Mouse (Mus musculus) CH12.LX (cell line): ENCODE results near the gene Ubiad1. TPM values are rescaled to one million over a fixed set of nuclear protein-coding genes. Genes with fewer than 3 reads are reported as not detected.
A peak's percentile ranks its signal among the peaks of the same experiment; 100 is the strongest.

ENCODE experiments used
- DNase-seq: peaks from one replicate; pipeline ENCODE4 v3.0.0-alpha.2; 2013; ENCODE audit errors: extremely low read depth
- H3K27ac ChIP-seq: 2 replicates; pipeline ENCODE4 v1.5.1; 2012; ENCODE audit warnings: low read depth, mild to moderate bottlenecking, control low read depth, moderate library complexity; ENCODE audit not compliant: insufficient read depth
- H3K27me3 ChIP-seq: replicated peaks from 2 replicates; pipeline ENCODE3; 2012; ENCODE audit warnings: inconsistent platforms
- H3K36me3 ChIP-seq, 2 experiments: replicated peaks in 1 of 2; 2 replicates each; pipeline versions ENCODE3 to v1.6.1; 2012; ENCODE audit warnings: inconsistent platforms in 1 of 2, low read length in 1 of 2, mild to moderate bottlenecking in 1 of 2, mixed read lengths in 1 of 2, moderate library complexity in 1 of 2; ENCODE audit not compliant: control insufficient read depth in 1 of 2, insufficient read depth in 1 of 2
- H3K4me1 ChIP-seq, 2 experiments: 2 replicates each; pipeline ENCODE4 v1.6.1; 2012; ENCODE audit warnings: inconsistent platforms in 1 of 2, moderate library complexity in 1 of 2; ENCODE audit not compliant: insufficient read depth in 2 of 2, control insufficient read depth in 1 of 2
- H3K4me2 ChIP-seq: 2 replicates; pipeline ENCODE4 v1.6.1; 2012; ENCODE audit warnings: low read depth, mild to moderate bottlenecking, control low read depth; ENCODE audit not compliant: poor library complexity, insufficient read depth, severe bottlenecking
- H3K4me3 ChIP-seq, 3 experiments: fragments of 150-350 bp in 1 of 3; sonication (generic) in 1 of 3; replicated peaks in 1 of 3; 2 replicates each; pipeline versions ENCODE3 to v1.5.1; 2011 to 2012; ENCODE audit warnings: low read depth in 2 of 3, low read length in 2 of 3, mild to moderate bottlenecking in 2 of 3, moderate library complexity in 2 of 3, control low read depth in 1 of 3, improper control_type of control experiment in 1 of 3, inconsistent platforms in 1 of 3, mixed read lengths in 1 of 3; ENCODE audit not compliant: poor library complexity in 1 of 3
- H3K79me2 ChIP-seq: replicated peaks from 2 replicates; pipeline ENCODE4 v1.6.1; 2012; ENCODE audit warnings: mild to moderate bottlenecking, moderate library complexity; ENCODE audit not compliant: control insufficient read depth, poor library complexity, insufficient read depth, severe bottlenecking; ENCODE audit errors: extremely low read depth
- H3K9ac ChIP-seq: 2 replicates; pipeline ENCODE4 v1.6.1; 2012; ENCODE audit warnings: low read depth, mild to moderate bottlenecking, control low read depth, moderate library complexity; ENCODE audit not compliant: insufficient read depth
- H3K9me3 ChIP-seq: replicated peaks from 2 replicates; pipeline ENCODE3; 2012; ENCODE audit warnings: low read length, inconsistent platforms, mixed read lengths
- CHD1 ChIP-seq: IDR thresholded peaks from 2 replicates; pipeline ENCODE4 v1.6.1; 2012; ENCODE audit warnings: low read depth, low read length, improper control_type of control experiment, inconsistent platforms
- CTCF ChIP-seq, 2 experiments: IDR thresholded peaks in 1 of 2; conservative IDR thresholded peaks in 1 of 2; 2 replicates each; pipeline ENCODE4 v1.5.1; 2011 to 2012; ENCODE audit warnings: low read depth in 2 of 2, low read length in 2 of 2, improper control_type of control experiment in 1 of 2, inconsistent platforms in 1 of 2, mild to moderate bottlenecking in 1 of 2, moderate library complexity in 1 of 2
- ELF1 ChIP-seq: IDR thresholded peaks from 2 replicates; pipeline ENCODE4 v1.6.1; 2014; ENCODE audit warnings: low read depth, mild to moderate bottlenecking, inconsistent platforms, low read length, improper control_type of control experiment
- EP300 ChIP-seq: IDR thresholded peaks from 2 replicates; pipeline ENCODE4 v1.6.1; 2011; ENCODE audit warnings: low read length, improper control_type of control experiment
- ETS1 ChIP-seq: conservative IDR thresholded peaks from 2 replicates; pipeline ENCODE4 v1.6.1; 2012; ENCODE audit warnings: low read depth, mild to moderate bottlenecking, inconsistent platforms, low read length, improper control_type of control experiment, moderate library complexity
- KAT2A ChIP-seq: IDR thresholded peaks from 2 replicates; pipeline ENCODE4 v1.6.1; 2012; ENCODE audit warnings: low read length, improper control_type of control experiment, inconsistent platforms; ENCODE audit not compliant: insufficient replicate concordance
- MAFK ChIP-seq: IDR thresholded peaks from 2 replicates; pipeline ENCODE4 v1.6.1; 2011; ENCODE audit warnings: low read length, improper control_type of control experiment; ENCODE audit not compliant: insufficient replicate concordance
- MEF2A ChIP-seq: IDR thresholded peaks from 2 replicates; pipeline ENCODE4 v1.6.1; 2014; ENCODE audit warnings: low read depth, mild to moderate bottlenecking, inconsistent platforms, low read length, improper control_type of control experiment, borderline replicate concordance
- MXI1 ChIP-seq: IDR thresholded peaks from 2 replicates; pipeline ENCODE4 v1.6.1; 2011; ENCODE audit warnings: mild to moderate bottlenecking, low read depth, low read length, improper control_type of control experiment
- NRF1 ChIP-seq: IDR thresholded peaks from 2 replicates; pipeline ENCODE4 v1.6.1; 2014; ENCODE audit warnings: low read depth, mild to moderate bottlenecking, inconsistent platforms, low read length, improper control_type of control experiment, moderate library complexity
- RAD21 ChIP-seq: IDR thresholded peaks from 2 replicates; pipeline ENCODE4 v1.6.1; 2011; ENCODE audit warnings: low read depth, mild to moderate bottlenecking, low read length, improper control_type of control experiment, moderate library complexity
- SIN3A ChIP-seq: IDR thresholded peaks from 2 replicates; pipeline ENCODE4 v1.6.1; 2012; ENCODE audit warnings: low read length, improper control_type of control experiment, inconsistent platforms
- SMC3 ChIP-seq: IDR thresholded peaks from 2 replicates; pipeline ENCODE4 v1.6.1; 2011; ENCODE audit warnings: low read depth, low read length, improper control_type of control experiment
- TBP ChIP-seq: conservative IDR thresholded peaks from 2 replicates; pipeline ENCODE4 v1.6.1; 2011; ENCODE audit warnings: low read depth, low read length, improper control_type of control experiment
- dilution Hi-C: fragments of 300-500 bp; cut with MboI; formaldehyde crosslinking; loops from 2 replicates; pipeline ENCODE4 v1.14.3; 2020; ENCODE audit warnings: low sequenced_read_pairs; ENCODE audit not compliant: extremely low pct_unique_long_range_greater_than_20kb, extremely low pct_ligation_motif_present
- in situ Hi-C: fragments of 300-500 bp; cut with MboI; formaldehyde crosslinking; loops from 3 replicates; pipeline ENCODE4 v1.14.3; 2019; ENCODE audit warnings: low sequenced_read_pairs, low pct_ligation_motif_present, low pct_unique_long_range_greater_than_20kb, mixed read lengths
- polyA plus RNA-seq: library from polyadenylated mRNA; unstranded; fragments of >175 nt; gene quantifications from 2 replicates; pipeline ENCODE4 v1.2.1, GENCODE M21; 2012; ENCODE audit warnings: low read depth; ENCODE audit not compliant: insufficient read length
- total RNA-seq, 2 experiments: library from RNA; depleted of rRNA; stranded (reverse); fragments of 300-350 nt in 1 of 2; fragments of >200 nt in 1 of 2; gene quantifications; 2 replicates each; pipeline ENCODE4 v1.2.3; 2012 to 2014

The Ubiad1 gene
- total and polyA plus RNA-seq, 3 experiments = 20.5 to 21.9 (median 20.9) TPM

DNA sequence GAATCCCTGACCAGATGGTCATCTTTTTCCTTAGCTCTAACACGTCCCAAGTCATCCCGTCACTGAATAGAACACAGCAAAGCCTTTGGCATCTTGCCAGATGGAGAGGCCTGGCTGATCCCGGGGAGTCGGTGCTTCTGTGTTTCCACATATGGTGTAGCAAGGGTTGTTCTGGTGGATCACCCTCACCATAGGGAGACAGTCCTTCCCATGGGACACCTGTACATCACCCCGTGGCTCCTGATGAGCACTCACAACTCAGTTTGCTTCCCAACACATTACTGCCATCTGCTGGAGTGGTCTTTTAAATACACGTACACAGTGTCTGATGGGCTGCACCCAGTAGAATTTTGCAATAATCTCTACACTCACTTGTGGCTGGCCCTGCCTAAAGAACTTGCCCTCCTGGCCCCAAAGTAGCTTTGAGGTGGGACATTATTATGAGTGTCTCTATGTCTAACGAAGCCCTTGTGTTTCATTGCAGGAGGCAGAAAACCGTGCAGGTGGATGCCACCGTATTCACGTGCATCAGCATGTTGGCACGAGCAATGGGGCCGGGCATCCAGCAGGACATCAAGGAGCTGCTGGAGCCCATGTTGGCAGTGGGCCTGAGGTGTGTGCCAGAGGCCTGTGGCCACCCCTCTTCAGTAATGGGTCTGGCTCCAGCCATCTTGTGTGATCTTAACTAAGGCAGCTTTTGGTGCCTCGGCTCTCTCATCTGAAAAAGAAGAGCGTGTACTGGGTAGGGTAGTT is 18.8 kb upstream of the Ubiad1 start:
- dilution Hi-C loops = no loop called here
- no peak overlapping the region for H3K9ac ChIP-seq
- in situ Hi-C loops = no loop called here
- no peaks in the 10 kb centered on the region for H3K4me1 ChIP-seq
- no peak overlapping the region for H3K4me2 ChIP-seq
- H3K79me2 ChIP-seq = no peaks in the 10 kb centered on the region
- peaks cover 79 to 91% of the 10 kb centered on the region in 2 experiments for H3K36me3 ChIP-seq
- no peaks in the 10 kb centered on the region for H3K9me3 ChIP-seq
- H3K27me3 ChIP-seq = no peaks in the 10 kb centered on the region
- no peak overlapping the region for H3K4me3 ChIP-seq
- peak; percentile 31 for DNase-seq
- no peak for TF ChIP-seq ETS1
- peak in 1 of 2 experiments; percentile 53; a peak in 3 of 4 replicates for TF ChIP-seq CTCF (conservative IDR thresholded peaks at IDR 0.05 in 1 of 2, IDR thresholded peaks at IDR 0.05 in 1 of 2; ENCODE audit: low read depth in 2 of 2, low read length in 2 of 2)
- TF ChIP-seq ELF1 = no peak
- TF ChIP-seq CHD1 = no peak
- TF ChIP-seq SMC3 = peak; percentile 26
- TF ChIP-seq KAT2A = no peak
- TF ChIP-seq MAFK = no peak
- peak; percentile 36 for TF ChIP-seq RAD21
- H3K27ac ChIP-seq = no peak overlapping the region

DNA sequence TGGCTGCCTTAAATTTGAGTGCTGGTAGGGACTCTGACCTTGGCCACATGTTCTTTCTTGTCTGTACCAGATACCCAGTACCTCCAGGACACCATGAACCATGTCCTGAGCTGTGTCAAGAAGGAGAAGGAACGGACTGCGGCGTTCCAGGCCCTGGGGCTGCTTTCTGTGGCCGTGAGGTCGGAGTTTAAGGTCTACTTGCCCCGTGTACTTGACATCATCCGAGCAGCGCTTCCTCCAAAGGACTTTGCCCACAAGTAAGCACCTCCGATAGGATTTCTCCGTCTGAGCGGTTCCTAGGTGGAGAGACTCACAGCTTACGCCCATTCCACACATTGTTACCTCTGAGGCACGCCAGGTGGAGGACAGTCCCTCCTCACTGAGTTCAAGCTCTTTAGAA is 18.1 kb upstream of the Ubiad1 start:
- no peak for DNase-seq
- in situ Hi-C loops = no loop called here
- Histone ChIP-seq H3K4me2 (no peak overlapping the region), H3K9me3 (no peaks in the 10 kb centered on the region), H3K27me3 (no peaks in the 10 kb centered on the region), H3K4me3 (no peak overlapping the region), H3K27ac (no peak overlapping the region), H3K9ac (no peak overlapping the region), H3K4me1 (no peaks in the 10 kb centered on the region), H3K79me2 (no peaks in the 10 kb centered on the region), H3K36me3 (peaks cover 76 to 91% of the 10 kb centered on the region in 2 experiments)
- dilution Hi-C loops = no loop called here
- TF ChIP-seq MEF2A = no peak
- TF ChIP-seq EP300 = no peak
- TF ChIP-seq MXI1 = no peak
- no peak for TF ChIP-seq TBP
- TF ChIP-seq SIN3A = no peak

DNA sequence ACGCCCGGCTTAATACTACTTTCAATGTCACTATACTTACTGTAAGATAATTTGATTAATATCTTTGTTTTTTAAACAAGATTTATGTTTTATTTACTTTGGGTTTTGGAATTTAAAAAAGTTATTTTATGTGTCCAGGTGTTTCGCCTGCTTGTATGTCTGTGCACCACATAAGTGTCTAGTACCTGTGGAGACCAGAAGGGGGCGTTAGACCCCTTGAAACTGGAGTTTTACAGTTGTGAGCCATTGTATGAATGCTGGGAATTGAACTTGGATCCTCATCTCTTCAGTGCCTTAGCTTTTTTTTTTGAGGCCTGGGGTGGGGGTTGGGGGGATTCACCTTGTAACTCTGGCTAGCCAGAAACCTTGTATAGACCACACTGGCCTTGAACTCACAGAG is 17.2 kb upstream of the Ubiad1 start:
- Histone ChIP-seq H3K79me2 (no peaks in the 10 kb centered on the region), H3K36me3 (peaks cover 77 to 93% of the 10 kb centered on the region in 2 experiments), H3K9me3 (no peaks in the 10 kb centered on the region), H3K27ac (no peak overlapping the region), H3K27me3 (no peaks in the 10 kb centered on the region), H3K9ac (no peak overlapping the region), H3K4me2 (no peak overlapping the region), H3K4me3 (no peak overlapping the region), H3K4me1 (no peaks in the 10 kb centered on the region)
- DNase-seq = no peak
- in situ Hi-C loops = no loop called here
- dilution Hi-C loops = no loop called here
- TF ChIP-seq CTCF (conservative IDR thresholded peaks at IDR 0.05 in 1 of 2, IDR thresholded peaks at IDR 0.05 in 1 of 2; ENCODE audit: low read depth in 2 of 2, low read length in 2 of 2) (peak; percentile 17 to 22; a peak in 2 of 4 replicates), NRF1 (no peak)
